ENCODE assay signal across 8 mouse cellular contexts in genomic region chr1:135429901-135430668, GRCm38 (mm10). TPM values are rescaled to one million over a fixed set of nuclear protein-coding genes. Genes with fewer than 3 reads are reported as not detected.
A peak's percentile ranks its signal among the peaks of the same experiment; 100 is the strongest.
DNase-seq lines count a peak whose midpoint lies in the region; ATAC-seq and TF ChIP-seq lines count a peak whose summit lies in the region.

TSS of gene Ipo9 (minus strand) at chr1:135430499.

- peak; percentile 48; the same call in 1 of the 2 replicates for TF ChIP-seq CTCF in cortical plate, adult 2 months (IDR thresholded peaks at IDR 0.05; ENCODE audit: extremely low read depth, insufficient read depth, low read length)

- peaks cover 8% of the 10 kb centered on the region for H3K27me3 ChIP-seq in megakaryocyte, embryonic 14.5 days (replicated peaks)

- H3K4me1 ChIP-seq in cortical plate, adult 2 months (ENCODE audit: control insufficient read depth, insufficient read depth, low read length): peaks cover 6% of the 10 kb centered on the region
- peaks cover 28% of the 10 kb centered on the region for H3K4me1 ChIP-seq in megakaryocyte, embryonic 14.5 days

- peak; percentile 55; the same call in 1 of the 2 replicates for TF ChIP-seq POLR2A in cortical plate, adult 2 months (IDR thresholded peaks at IDR 0.05; ENCODE audit: extremely low read depth, insufficient read depth, low read length)

- no peaks in the 10 kb centered on the region for H3K9me3 ChIP-seq in megakaryocyte, embryonic 14.5 days

- H3K4me3 ChIP-seq in cortical plate, adult 2 months (ENCODE audit: insufficient read depth, low read length): peak within 1 kb of the TSS; percentile 94
- peak within 1 kb of the TSS; percentile 100 for H3K4me3 ChIP-seq in megakaryocyte, embryonic 14.5 days (replicated peaks)

- DNase-seq in gastrocnemius, adult 8-10 months (ENCODE audit: low spot score in 2 of 2): peak; percentile 86 to 88
- peak; percentile 44 for DNase-seq in hindlimb bud, embryonic 11.5 days (ENCODE audit: extremely low spot score, low read depth, low spot score)
- peak; percentile 82 to 91 for DNase-seq in left cerebral cortex, adult 8-10 months (ENCODE audit: low spot score in 2 of 2)
- peak; percentile 96 for DNase-seq in right cerebral cortex, postnatal 10 days (ENCODE audit: low spot score in 2 of 2)
- peak; percentile 89 for DNase-seq in urinary bladder, postnatal 25 days (ENCODE audit: low spot score)

- ATAC-seq in activated CD4-positive, CD25-positive, alpha-beta regulatory T cell, adult 4 months: peak; percentile 88

- peaks cover 20% of the 10 kb centered on the region for H3K36me3 ChIP-seq in megakaryocyte, embryonic 14.5 days (replicated peaks; ENCODE audit: low read length)

- H3K27ac ChIP-seq in cortical plate, adult 2 months (ENCODE audit: insufficient read depth, low read length): peak within 1 kb of the TSS; percentile 18; the same call in 1 of the 2 replicates

RNA-seq across cellular contexts. Expression of gene Ipo9, which starts in this region (rescaled TPM):
- 10 to 100 TPM; 36.3 to 39.7 TPM for polyA plus RNA-seq in activated CD4-positive, CD25-positive, alpha-beta regulatory T cell, adult 4 months (2017; shearing (Covaris generic))
- 149 and 169 TPM in 2 replicates for polyA plus RNA-seq in cortical plate, adult 2 months (2012; rRNA removed)
- 10 to 100 TPM; 18.0 to 32.4 (median 26.0) TPM for total RNA-seq in gastrocnemius, adult 8-10 months (2022)
- 100 to 1,000 TPM; 154 to 181 (median 170) TPM for total RNA-seq in left cerebral cortex, adult 8-10 months (2022)
- 1.3 TPM in 1 of 2 replicates, not detected in the other for polyA plus RNA-seq in megakaryocyte, embryonic 14.5 days (2012; ENCODE audit: insufficient read depth, low replicate concordance)

Comparison
In these comparisons a context has a peak if more than half of its experiments do, and no peak if none do; other contexts are left out.
1. Peak in every context shown above with its lines: DNase-seq, ATAC-seq, H3K4me3 ChIP-seq and H3K27ac ChIP-seq.
2. RNA of gene Ipo9 (total RNA-seq): 154 to 181 TPM in left cerebral cortex, adult 8-10 months; 18.0 to 32.4 TPM in gastrocnemius, adult 8-10 months; every median in the first group is over 4 times any median in the second.
3. RNA of gene Ipo9 (polyA plus RNA-seq): 149 to 169 TPM in cortical plate, adult 2 months and 36.3 to 39.7 TPM in activated CD4-positive, CD25-positive, alpha-beta regulatory T cell, adult 4 months; 1.3 TPM in megakaryocyte, embryonic 14.5 days; every median in the first group is over 10 times any median in the second.
4. DNase-seq: peak in every context shown above with its lines; median percentile 96 in right cerebral cortex, postnatal 10 days; 89 in urinary bladder, postnatal 25 days; 87 in gastrocnemius, adult 8-10 months; 86 in left cerebral cortex, adult 8-10 months; 44 in hindlimb bud, embryonic 11.5 days.